12 mouse cellular contexts compared by ENCODE assay signal in the genomic region with DNA sequence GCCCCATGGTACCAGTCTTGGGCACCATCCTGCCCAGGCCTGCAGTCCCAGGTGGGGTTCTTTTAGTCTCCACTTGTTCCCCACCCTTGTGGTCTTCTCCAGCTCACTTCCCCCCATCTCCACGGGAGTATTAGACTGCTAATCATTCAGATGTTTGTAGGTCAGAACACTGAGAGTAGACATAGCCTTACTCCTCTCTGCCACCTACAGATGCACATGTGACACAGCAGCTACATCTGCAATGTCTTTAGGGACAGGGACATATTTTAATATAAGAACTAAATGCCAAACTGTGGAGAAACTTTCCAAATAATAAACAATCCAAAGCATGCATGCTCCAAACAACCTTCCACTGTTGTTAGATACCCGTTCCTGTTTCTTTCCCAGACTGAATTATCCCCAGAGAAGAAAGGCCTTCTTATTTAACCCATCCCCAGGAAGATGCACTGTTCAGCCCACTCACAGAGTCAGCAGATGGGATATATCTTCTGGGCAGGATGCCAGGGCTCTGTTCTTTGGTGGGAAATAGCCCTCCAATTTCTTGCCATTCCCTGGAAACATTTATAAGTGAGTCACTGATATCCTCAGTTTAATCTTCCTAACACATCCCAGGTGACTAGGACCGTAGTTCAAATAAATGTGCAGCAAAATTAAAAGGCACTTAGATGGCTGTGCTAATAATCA.
A peak's percentile ranks its signal among the peaks of the same experiment; 100 is the strongest.
DNase-seq lines count a peak whose midpoint lies in the region; ATAC-seq and TF ChIP-seq lines count a peak whose summit lies in the region.
"Had no signal": no experiment of that assay in that cellular context is flagged by ENCODE, and none has a peak within 500 bp of the region (broad histone marks: within the 10 kb centered on the region; RNA-seq: fewer than 3 reads in every experiment).

No protein-coding gene starts in this region.

- 0 out of 2 replicates have a peak, but pooled peaks have one; percentile 11 for TF ChIP-seq CTCF in cortical plate, adult 2 months (IDR thresholded peaks at IDR 0.05; ENCODE audit: extremely low read depth, insufficient read depth, low read length)

- peak; percentile 20 to 29 for DNase-seq in cerebellum, postnatal 14 days
- no peak for DNase-seq in cerebellum, adult 11 months
- DNase-seq in limb, embryonic 10.5 days (ENCODE audit: low spot score): no peak
- no peak for DNase-seq in adrenal gland, adult 8-10 months
- DNase-seq in kidney, adult 8-10 months: no peak
- DNase-seq: heart, postnatal 14 days; kidney, adult 2 months had no signal

- peaks cover 3% of the 10 kb centered on the region for H3K4me1 ChIP-seq in limb, embryonic 13.5 days
- H3K4me1 ChIP-seq in limb, embryonic 10.5 days: peaks cover 8% of the 10 kb centered on the region
- no peaks in the 10 kb centered on the region for H3K4me1 ChIP-seq in cortical plate, adult 2 months (ENCODE audit: control insufficient read depth, insufficient read depth, low read length)
- H3K4me1 ChIP-seq: forebrain, embryonic 12.5 days had no signal

- no peak for TF ChIP-seq POLR2A in cortical plate, adult 2 months (IDR thresholded peaks at IDR 0.05; ENCODE audit: extremely low read depth, insufficient read depth, low read length)

- 55% methylated on average over 3 of the region's 3 CpGs for WGBS in limb, embryonic 13.5 days
- 69% methylated on average over 3 of the region's 3 CpGs for WGBS in limb, embryonic 10.5 days

- no peak overlapping the region for H3K9ac ChIP-seq in limb, embryonic 13.5 days
- H3K9ac ChIP-seq: forebrain, embryonic 12.5 days had no signal

- H3K27ac ChIP-seq in limb, embryonic 13.5 days: no peak overlapping the region
- no peak overlapping the region for H3K27ac ChIP-seq in limb, embryonic 10.5 days
- H3K27ac ChIP-seq in cortical plate, adult 2 months (ENCODE audit: insufficient read depth, low read length): no peak overlapping the region
- H3K27ac ChIP-seq: forebrain, embryonic 12.5 days had no signal

- H3K36me3 ChIP-seq in limb, embryonic 13.5 days: no peaks in the 10 kb centered on the region
- H3K36me3 ChIP-seq in limb, embryonic 10.5 days: no peaks in the 10 kb centered on the region
- H3K36me3 ChIP-seq: forebrain, embryonic 12.5 days; G1E had no signal

- no peak overlapping the region for H3K4me3 ChIP-seq in limb, embryonic 13.5 days
- H3K4me3 ChIP-seq in limb, embryonic 10.5 days: no peak overlapping the region
- no peak overlapping the region for H3K4me3 ChIP-seq in cortical plate, adult 2 months (ENCODE audit: insufficient read depth, low read length)
- H3K4me3 ChIP-seq: forebrain, embryonic 12.5 days had no signal

- H3K9me3 ChIP-seq in limb, embryonic 13.5 days: no peaks in the 10 kb centered on the region
- no peaks in the 10 kb centered on the region for H3K9me3 ChIP-seq in limb, embryonic 10.5 days (replicated peaks)
- H3K9me3 ChIP-seq: forebrain, embryonic 12.5 days; G1E had no signal

- ATAC-seq in limb, embryonic 13.5 days (ENCODE audit: low FRiP score, low read depth): peak; percentile 32; the same call in 1 of the 2 replicates
- peak; percentile 65; the same call in 1 of the 2 replicates for ATAC-seq in megakaryocyte-erythroid progenitor cell, adult 5-6 weeks (replicated peaks; ENCODE audit: low FRiP score, low TSS enrichment, poor library complexity, severe bottlenecking)

- peaks cover 86% of the 10 kb centered on the region for H3K27me3 ChIP-seq in limb, embryonic 13.5 days
- no peaks in the 10 kb centered on the region for H3K27me3 ChIP-seq in limb, embryonic 10.5 days (ENCODE audit: low read depth, poor library complexity, severe bottlenecking)
- H3K27me3 ChIP-seq: forebrain, embryonic 12.5 days had no signal

- no peak overlapping the region for H3K4me2 ChIP-seq in limb, embryonic 13.5 days (replicated peaks)
- H3K4me2 ChIP-seq: forebrain, embryonic 12.5 days had no signal

Comparison
In these comparisons a context has a peak if more than half of its experiments do, and no peak if none do; other contexts are left out.
1. DNase-seq: peak in cerebellum, postnatal 14 days (2 of 2); none in cerebellum, adult 11 months (single experiment), limb, embryonic 10.5 days (single experiment), adrenal gland, adult 8-10 months (single experiment) and kidney, adult 8-10 months (0 of 2).